Mouse (Mus musculus): ENCODE results near the gene Chd4.
"Not testable (repeated sequence)": the region's sequence is repeated elsewhere in the genome, so short reads cannot be mapped to it uniquely, and the experiment has no call there.

Gene Chd4

GRCm38 (mm10) chr6:125095391-125096278, at the start of gene Chd4:
Gene Chd4, plus strand, starts transcription at chr6:125095981.
- DNase-seq = peak; percentile 92

- DNase-seq = peak; percentile 62
Observed at GRCm38 (mm10) chr6:125046691-125047090, 49.1 kb upstream of the Chd4 start.

GRCm38 (mm10) chr6:125049678-125050077, 46.1 kb upstream of the Chd4 start, which contains the start of gene Acrbp:
Gene Acrbp, plus strand, starts transcription at chr6:125049689.
- no peak for DNase-seq

- DNase-seq = no peak
Observed at GRCm38 (mm10) chr6:125051237-125051636, 44.5 kb upstream of the Chd4 start.

- no peak for DNase-seq
Observed at GRCm38 (mm10) chr6:125061493-125061892, 34.3 kb upstream of the Chd4 start.

- DNase-seq = no peak
Observed at GRCm38 (mm10) chr6:125062511-125062910, 33.3 kb upstream of the Chd4 start.

GRCm38 (mm10) chr6:125063906-125064305, 31.9 kb upstream of the Chd4 start:
- DNase-seq = no peak

GRCm38 (mm10) chr6:125065223-125065622, 30.6 kb upstream of the Chd4 start:
- DNase-seq = not testable (repeated sequence)

- DNase-seq = no peak
Observed at GRCm38 (mm10) chr6:125067571-125067995, 28.2 kb upstream of the Chd4 start, which contains the start of gene Lpar5. Gene Lpar5, plus strand, starts transcription at chr6:125067920.

GRCm38 (mm10) chr6:125071170-125071895, 24.4 kb upstream of the Chd4 start:
- DNase-seq = no peak

GRCm38 (mm10) chr6:125071896-125072279, 23.9 kb upstream of the Chd4 start:
- DNase-seq = no peak

GRCm38 (mm10) chr6:125073825-125074224, 22.0 kb upstream of the Chd4 start:
- DNase-seq = no peak

- no peak for DNase-seq
Observed at GRCm38 (mm10) chr6:125081394-125081793, 14.4 kb upstream of the Chd4 start.

- DNase-seq = peak; percentile 91
Observed at GRCm38 (mm10) chr6:125081797-125082560, 13.8 kb upstream of the Chd4 start.

- DNase-seq = no peak
Observed at GRCm38 (mm10) chr6:125082801-125083386, 12.9 kb upstream of the Chd4 start.

GRCm38 (mm10) chr6:125084424-125084823, 11.4 kb upstream of the Chd4 start:
- no peak for DNase-seq

- no peak for DNase-seq
Observed at GRCm38 (mm10) chr6:125087937-125088336, 7.8 kb upstream of the Chd4 start.

GRCm38 (mm10) chr6:125088561-125089321, 7.0 kb upstream of the Chd4 start:
- peak; percentile 93 for DNase-seq

GRCm38 (mm10) chr6:125089521-125090321, 6.1 kb upstream of the Chd4 start:
- peak; percentile 88 for DNase-seq

- DNase-seq = no peak
Observed at GRCm38 (mm10) chr6:125090341-125091085, 5.3 kb upstream of the Chd4 start.
